Mouse (Mus musculus): ENCODE measurements around the gene Parp1. TPM values are rescaled to one million over a fixed set of nuclear protein-coding genes. Genes with fewer than 3 reads are reported as not detected.

The Parp1 gene
- polyA plus RNA-seq, 1 experiment, result 29.2 TPM

DNA sequence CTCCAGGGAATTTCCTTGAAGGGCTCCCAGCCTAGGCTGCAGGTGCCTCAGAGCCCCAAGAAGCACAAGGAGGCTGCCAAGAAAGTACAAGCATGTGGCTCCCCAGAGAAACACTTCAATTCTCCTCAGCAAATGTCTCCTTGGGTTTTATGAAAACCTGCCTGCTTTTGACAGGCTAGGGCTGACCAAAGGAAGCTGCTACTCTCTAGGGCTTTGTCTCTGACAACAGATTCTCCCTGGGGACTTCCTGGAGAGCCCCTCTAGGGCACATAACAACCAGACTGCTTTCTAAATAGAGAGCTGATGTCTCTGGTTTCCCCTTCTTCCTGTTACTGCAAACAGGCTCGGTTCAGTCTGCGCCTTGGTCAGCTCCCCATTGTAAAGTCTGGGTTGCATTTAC lies 27.5 kb upstream of the Parp1 start:
- no peak for TF ChIP-seq MAX (IDR thresholded peaks at IDR 0.05; ENCODE audit: low read depth)
- TF ChIP-seq TCF12 (IDR thresholded peaks at IDR 0.05; ENCODE audit: insufficient read depth, poor library complexity, severe bottlenecking), result no peak
- no peak for TF ChIP-seq TCF3 (IDR thresholded peaks at IDR 0.05; ENCODE audit: insufficient read length, low read depth)
- TF ChIP-seq POLR2A (IDR thresholded peaks at IDR 0.05; ENCODE audit: insufficient read length, low read depth), result no peak
- no peak for TF ChIP-seq MYOD1 (IDR thresholded peaks at IDR 0.05; ENCODE audit: control insufficient read depth in 1 of 3, insufficient read length in 2 of 3, low read depth in 2 of 3)
- no peak for TF ChIP-seq E2F4 (IDR thresholded peaks at IDR 0.05; ENCODE audit: insufficient read depth)
- TF ChIP-seq CEBPB (IDR thresholded peaks at IDR 0.05; ENCODE audit: insufficient read depth, poor library complexity, severe bottlenecking), result no peak
- no peak for TF ChIP-seq MYOG (IDR thresholded peaks at IDR 0.05; ENCODE audit: control insufficient read depth in 1 of 3, insufficient read depth in 1 of 3, insufficient read length in 2 of 3, low read depth in 2 of 3)
- no peak for TF ChIP-seq REST (IDR thresholded peaks at IDR 0.05; ENCODE audit: insufficient read depth, insufficient read length)
- TF ChIP-seq SRF (IDR thresholded peaks at IDR 0.05; ENCODE audit: control insufficient read depth, insufficient read length, low read depth), result no peak
- no peak for TF ChIP-seq USF1 (IDR thresholded peaks at IDR 0.05; ENCODE audit: low read depth)
- no peak for TF ChIP-seq POLR2AphosphoS2 (IDR thresholded peaks at IDR 0.05; ENCODE audit: insufficient read length, low read depth)
- H3K4me2 ChIP-seq (ENCODE audit: low read depth), result no peak overlapping the region
- no peak overlapping the region for H3ac ChIP-seq (ENCODE audit: control insufficient read depth, insufficient read length)
- no peaks in the 10 kb centered on the region for H3K79me2 ChIP-seq (ENCODE audit: control insufficient read depth, insufficient read depth)
- no peaks in the 10 kb centered on the region for H3K36me3 ChIP-seq (ENCODE audit: control insufficient read depth, insufficient read depth)
- peaks cover 24% of the 10 kb centered on the region for H3K27me3 ChIP-seq (ENCODE audit: control insufficient read depth, insufficient read depth, insufficient read length)
- H3K4me3 ChIP-seq, result no peak overlapping the region

DNA sequence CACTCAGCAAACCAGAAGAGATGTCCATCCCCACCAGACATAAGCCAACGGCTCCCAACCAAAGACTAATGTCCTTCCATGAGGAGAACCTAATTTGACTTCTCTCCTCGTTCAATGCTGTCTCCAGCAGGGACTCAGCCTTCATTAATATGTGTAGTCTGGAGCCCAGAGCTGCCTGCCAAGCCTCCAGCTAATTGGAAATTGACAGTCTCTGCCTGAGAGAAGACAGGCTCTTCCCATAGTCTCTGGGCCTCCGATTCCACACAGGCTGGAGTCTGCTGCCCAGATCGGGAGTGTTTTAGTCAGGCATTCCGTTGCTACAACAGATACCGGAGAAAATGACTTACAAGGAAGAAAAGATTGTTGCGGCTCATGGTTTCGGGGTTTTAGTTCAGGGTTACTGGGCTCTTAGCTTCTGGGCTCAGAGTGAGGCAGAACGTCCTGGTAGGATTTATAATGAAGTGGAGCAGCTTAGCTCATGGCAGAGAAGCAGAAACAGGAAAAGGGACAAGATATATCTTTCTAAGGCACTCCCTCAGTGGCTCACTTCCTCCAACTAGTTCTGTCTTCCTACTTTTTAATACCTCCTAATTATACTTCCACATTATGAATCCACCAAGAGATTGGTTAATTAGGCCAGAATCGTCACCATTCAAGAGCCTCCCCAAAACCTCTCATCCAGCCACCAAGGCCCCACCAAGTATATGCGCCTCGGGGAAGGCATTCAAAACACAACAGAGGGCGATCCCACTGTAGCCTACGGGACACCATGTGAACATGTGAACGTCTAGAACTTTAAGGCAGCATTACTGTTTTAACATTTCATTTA lies 26.6 kb upstream of the Parp1 start:
- TF ChIP-seq REST (IDR thresholded peaks at IDR 0.05; ENCODE audit: insufficient read depth, insufficient read length) (no peak), E2F4 (IDR thresholded peaks at IDR 0.05; ENCODE audit: insufficient read depth) (no peak), TCF3 (IDR thresholded peaks at IDR 0.05; ENCODE audit: insufficient read length, low read depth) (no peak), TCF12 (IDR thresholded peaks at IDR 0.05; ENCODE audit: insufficient read depth, poor library complexity, severe bottlenecking) (no peak), CEBPB (IDR thresholded peaks at IDR 0.05; ENCODE audit: insufficient read depth, poor library complexity, severe bottlenecking) (no peak), POLR2A (IDR thresholded peaks at IDR 0.05; ENCODE audit: insufficient read length, low read depth) (no peak), MYOG (IDR thresholded peaks at IDR 0.05; ENCODE audit: control insufficient read depth in 1 of 3, insufficient read depth in 1 of 3, insufficient read length in 2 of 3, low read depth in 2 of 3) (no peak), MAX (IDR thresholded peaks at IDR 0.05; ENCODE audit: low read depth) (no peak), MYOD1 (IDR thresholded peaks at IDR 0.05; ENCODE audit: control insufficient read depth in 1 of 3, insufficient read length in 2 of 3, low read depth in 2 of 3) (no peak), POLR2AphosphoS2 (IDR thresholded peaks at IDR 0.05; ENCODE audit: insufficient read length, low read depth) (no peak), SRF (IDR thresholded peaks at IDR 0.05; ENCODE audit: control insufficient read depth, insufficient read length, low read depth) (no peak), USF1 (IDR thresholded peaks at IDR 0.05; ENCODE audit: low read depth) (no peak)
- H3K4me3 ChIP-seq, result no peak overlapping the region
- no peaks in the 10 kb centered on the region for H3K79me2 ChIP-seq (ENCODE audit: control insufficient read depth, insufficient read depth)
- H3K4me2 ChIP-seq (ENCODE audit: low read depth), result no peak overlapping the region
- no peak overlapping the region for H3ac ChIP-seq (ENCODE audit: control insufficient read depth, insufficient read length)
- H3K36me3 ChIP-seq (ENCODE audit: control insufficient read depth, insufficient read depth), result no peaks in the 10 kb centered on the region
- H3K27me3 ChIP-seq (ENCODE audit: control insufficient read depth, insufficient read depth, insufficient read length), result peaks cover 24% of the 10 kb centered on the region

DNA sequence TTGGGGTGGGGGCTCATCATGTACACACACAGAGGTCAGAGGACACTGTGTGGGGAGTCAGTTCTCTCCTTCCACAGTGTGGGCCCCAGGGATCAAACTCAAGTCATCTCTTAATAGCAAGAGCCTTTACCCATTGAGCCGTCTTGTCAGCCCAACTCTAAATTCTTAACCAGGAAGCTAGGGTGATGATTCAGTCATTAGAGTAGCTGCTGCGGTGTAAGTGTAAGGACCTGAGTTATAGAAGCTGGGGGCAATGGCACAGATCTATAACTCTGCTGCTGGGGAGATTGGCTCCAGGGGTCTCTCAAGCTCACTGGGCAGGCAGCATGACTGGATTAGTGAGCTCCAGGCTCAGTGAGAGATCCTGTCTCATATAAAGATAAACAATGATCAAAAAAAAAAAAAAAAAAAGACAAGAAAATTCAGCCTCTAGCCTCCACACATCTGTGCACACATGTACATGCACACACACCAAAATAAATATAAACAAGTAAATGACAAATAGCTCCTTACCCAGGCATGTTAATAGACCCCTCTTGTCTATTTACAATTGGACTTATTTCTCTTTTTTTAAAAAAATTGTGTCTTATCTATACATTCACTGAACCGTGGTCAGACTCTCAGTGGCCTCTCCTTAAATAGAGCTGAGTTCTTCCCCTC lies 25.9 kb upstream of the Parp1 start:
- TF ChIP-seq POLR2AphosphoS2 (IDR thresholded peaks at IDR 0.05; ENCODE audit: insufficient read length, low read depth), result no peak
- TF ChIP-seq REST (IDR thresholded peaks at IDR 0.05; ENCODE audit: insufficient read depth, insufficient read length), result no peak
- TF ChIP-seq USF1 (IDR thresholded peaks at IDR 0.05; ENCODE audit: low read depth), result no peak
- TF ChIP-seq TCF3 (IDR thresholded peaks at IDR 0.05; ENCODE audit: insufficient read length, low read depth), result no peak
- TF ChIP-seq CEBPB (IDR thresholded peaks at IDR 0.05; ENCODE audit: insufficient read depth, poor library complexity, severe bottlenecking), result no peak
- no peak for TF ChIP-seq MYOG (IDR thresholded peaks at IDR 0.05; ENCODE audit: control insufficient read depth in 1 of 3, insufficient read depth in 1 of 3, insufficient read length in 2 of 3, low read depth in 2 of 3)
- TF ChIP-seq MAX (IDR thresholded peaks at IDR 0.05; ENCODE audit: low read depth), result no peak
- TF ChIP-seq TCF12 (IDR thresholded peaks at IDR 0.05; ENCODE audit: insufficient read depth, poor library complexity, severe bottlenecking), result no peak
- TF ChIP-seq E2F4 (IDR thresholded peaks at IDR 0.05; ENCODE audit: insufficient read depth), result no peak
- TF ChIP-seq POLR2A (IDR thresholded peaks at IDR 0.05; ENCODE audit: insufficient read length, low read depth), result no peak
- TF ChIP-seq MYOD1 (IDR thresholded peaks at IDR 0.05; ENCODE audit: control insufficient read depth in 1 of 3, insufficient read length in 2 of 3, low read depth in 2 of 3), result no peak
- no peak for TF ChIP-seq SRF (IDR thresholded peaks at IDR 0.05; ENCODE audit: control insufficient read depth, insufficient read length, low read depth)
- Histone ChIP-seq H3K79me2 (ENCODE audit: control insufficient read depth, insufficient read depth) (no peaks in the 10 kb centered on the region), H3K4me3 (no peak overlapping the region), H3K36me3 (ENCODE audit: control insufficient read depth, insufficient read depth) (no peaks in the 10 kb centered on the region), H3K27me3 (ENCODE audit: control insufficient read depth, insufficient read depth, insufficient read length) (peaks cover 19% of the 10 kb centered on the region), H3K4me2 (ENCODE audit: low read depth) (no peak overlapping the region), H3ac (ENCODE audit: control insufficient read depth, insufficient read length) (no peak overlapping the region)

DNA sequence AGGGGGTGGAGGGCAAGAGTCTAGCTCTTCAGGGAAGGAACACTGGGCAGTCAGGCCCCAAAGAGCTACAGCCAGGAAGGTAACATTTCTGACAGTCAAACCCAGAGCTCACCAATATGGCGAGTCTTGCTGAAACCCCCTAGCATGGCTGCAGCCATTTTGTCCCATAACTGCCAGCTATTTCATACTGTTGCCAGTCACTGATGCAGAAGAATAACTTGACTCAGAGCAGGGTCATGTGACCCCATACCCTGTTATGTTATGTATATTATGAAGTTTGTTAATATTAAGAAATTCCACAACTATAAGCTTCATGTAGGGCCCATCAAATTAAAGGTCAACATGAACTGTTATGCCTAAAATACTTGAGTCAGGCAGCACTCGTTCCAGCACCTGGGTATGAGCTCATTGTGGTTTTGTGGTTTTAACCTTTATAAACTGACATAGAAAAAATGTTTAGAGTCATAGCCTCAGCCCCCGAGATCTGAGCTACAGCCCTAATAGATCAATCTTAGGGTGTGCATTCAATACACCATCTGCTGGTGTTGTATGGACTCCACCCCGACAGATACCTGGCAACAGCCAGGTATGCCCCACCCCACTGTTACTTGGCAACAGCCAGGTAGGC lies 22.7 kb upstream of the Parp1 start:
- Histone ChIP-seq H3K4me2 (ENCODE audit: low read depth) (peak overlapping the region; percentile 42), H3K4me3 (no peak overlapping the region), H3K79me2 (ENCODE audit: control insufficient read depth, insufficient read depth) (no peaks in the 10 kb centered on the region), H3ac (ENCODE audit: control insufficient read depth, insufficient read length) (no peak overlapping the region), H3K36me3 (ENCODE audit: control insufficient read depth, insufficient read depth) (no peaks in the 10 kb centered on the region), H3K27me3 (ENCODE audit: control insufficient read depth, insufficient read depth, insufficient read length) (peaks cover 38% of the 10 kb centered on the region)
- peak; percentile 38 for TF ChIP-seq USF1 (IDR thresholded peaks at IDR 0.05; ENCODE audit: low read depth)
- no peak for TF ChIP-seq MYOD1 (IDR thresholded peaks at IDR 0.05; ENCODE audit: control insufficient read depth in 1 of 3, insufficient read length in 2 of 3, low read depth in 2 of 3)
- no peak for TF ChIP-seq TCF3 (IDR thresholded peaks at IDR 0.05; ENCODE audit: insufficient read length, low read depth)

Measured in myocyte (in vitro differentiated cells).